Mouse (Mus musculus): ENCODE results near the gene Shcbp1l. TPM values are rescaled to one million over a fixed set of nuclear protein-coding genes. Genes with fewer than 3 reads are reported as not detected.

Shcbp1l gene
- not detected for total RNA-seq (2023)

DNA sequence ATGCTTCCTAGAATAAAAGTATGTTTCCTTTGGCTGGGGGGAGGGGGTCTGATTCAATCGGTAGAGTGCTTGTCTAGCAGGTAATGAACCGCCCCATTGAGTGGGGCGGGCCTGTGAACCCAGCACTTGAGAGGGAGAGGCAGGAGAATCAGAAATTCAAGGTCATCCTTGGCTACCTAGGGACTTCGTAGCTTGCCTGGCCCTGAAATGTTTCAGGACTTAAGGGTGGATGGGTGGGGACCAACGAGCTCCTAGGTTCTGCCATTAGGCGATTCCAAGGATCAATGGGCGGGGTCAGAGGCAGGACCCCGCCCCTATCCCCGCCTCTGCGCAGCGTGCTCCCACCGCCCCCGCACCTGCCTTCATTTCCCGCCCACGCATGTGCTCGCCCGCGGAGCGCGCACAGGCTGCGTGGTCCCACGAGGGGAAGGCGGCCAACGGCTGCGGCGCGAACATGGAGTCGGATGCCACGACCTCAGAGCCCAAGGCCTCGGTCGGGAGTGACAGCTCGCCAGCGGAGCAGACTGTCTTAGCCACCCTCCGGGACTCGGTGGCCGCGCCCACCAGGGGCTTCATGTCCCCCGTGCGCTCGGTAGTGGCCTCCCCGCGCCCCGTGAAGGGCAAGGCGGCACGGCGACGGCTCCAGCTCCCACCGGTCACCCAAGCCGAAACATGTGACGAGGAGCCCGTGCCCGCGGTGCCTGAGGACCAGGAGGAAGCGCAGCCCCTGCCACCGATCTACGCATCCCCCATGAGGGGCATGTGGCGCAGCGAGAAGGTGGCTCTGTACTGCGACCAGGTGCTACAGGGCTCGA lies at the start of gene Shcbp1l:
Gene Shcbp1l, plus strand, starts transcription at position 393 of the 815 bp plus-strand sequence.

GRCm38 (mm10) chr1:153487500-153487879 lies 62.5 kb downstream of the Shcbp1l start, which contains the start of gene Dhx9:
Gene Dhx9, minus strand, starts transcription at chr1:153487660.

Other genes starting within 250 kb of the Shcbp1l start
- 0.47 TPM for gene Lamc2, start 238.7 kb upstream of the Shcbp1l start, total RNA-seq (2023)
- 2.2 TPM for gene Lamc1, start 92.4 kb upstream of the Shcbp1l start, total RNA-seq (2023)
- gene Dhx9, start 62.5 kb downstream of the Shcbp1l start, total RNA-seq (2023) = 274 TPM
- gene Npl, start 124.9 kb downstream of the Shcbp1l start, total RNA-seq (2023) = 0.56 TPM
- not detected for gene Rgs8, start 227.9 kb downstream of the Shcbp1l start, total RNA-seq (2023)

Measured in CD4-positive naive resting alpha-beta T cell, adult 57 days (primary cell).